Mouse (Mus musculus) thymus, adult 2 months (tissue): ENCODE measurements at regions not wholly inside any gene's neighbourhood (a gene's known extent, or its start where the extent isn't known, plus 50 kb on each side); places are given as distances from the start of the nearest gene placed in this dataset.

Experiments
- CTCF ChIP-seq: fragments of 200-500 bp; IDR thresholded peaks from 2 replicates; pipeline ENCODE4 v1.5.1; 2012; ENCODE audit warnings: mild to moderate bottlenecking, control low read depth, low read length, moderate library complexity, borderline replicate concordance; ENCODE audit not compliant: control insufficient read depth, poor library complexity, insufficient read depth; ENCODE audit errors: extremely low read depth
- POLR2A ChIP-seq: fragments of 200-500 bp; IDR thresholded peaks from 2 replicates; pipeline ENCODE4 v1.6.1; 2012; ENCODE audit warnings: mild to moderate bottlenecking, low read length, control low read depth, moderate library complexity; ENCODE audit not compliant: control insufficient read depth, poor library complexity, insufficient read depth; ENCODE audit errors: extremely low read depth

DNA sequence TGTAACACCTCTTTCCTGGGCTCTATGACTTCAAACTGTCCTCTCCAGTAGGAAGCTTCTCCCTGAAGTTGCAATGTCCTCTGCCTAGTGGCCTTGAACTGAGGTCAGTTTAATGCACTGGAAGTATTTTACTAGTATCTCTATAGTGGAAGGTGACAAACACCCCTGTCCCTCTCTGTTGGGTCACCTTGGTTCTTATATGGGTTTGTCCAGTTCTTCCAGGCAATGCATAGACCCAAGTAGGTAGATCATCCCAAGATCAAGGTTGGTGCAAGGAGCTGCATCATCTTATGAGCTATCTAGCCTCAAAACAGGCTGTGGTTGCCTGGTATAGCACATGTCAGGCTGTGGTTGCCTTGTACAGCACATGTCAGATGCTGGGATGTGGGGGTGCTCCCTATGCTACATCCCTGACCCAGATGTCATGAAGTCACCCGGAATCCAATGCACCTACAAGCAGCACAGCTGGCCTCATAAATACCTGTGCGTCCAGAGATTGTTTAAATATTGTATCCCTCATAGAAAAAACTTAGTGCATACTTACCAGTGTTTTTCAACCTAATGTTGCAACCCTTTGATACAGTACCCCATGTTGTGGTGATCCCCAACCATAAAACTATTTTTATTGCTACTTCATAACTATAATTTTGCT lies 88.4 kb upstream of the Cpm start:
- TF ChIP-seq CTCF (no peak), POLR2A (no peak)
